Mouse (Mus musculus): ENCODE measurements around the gene Ccdc102a. TPM values are rescaled to one million over a fixed set of nuclear protein-coding genes. Genes with fewer than 3 reads are reported as not detected.
A peak's percentile ranks its signal among the peaks of the same experiment; 100 is the strongest.

Ccdc102a gene
- polyA plus RNA-seq, 1 experiment from 2014 or later = 14.6 TPM

DNA sequence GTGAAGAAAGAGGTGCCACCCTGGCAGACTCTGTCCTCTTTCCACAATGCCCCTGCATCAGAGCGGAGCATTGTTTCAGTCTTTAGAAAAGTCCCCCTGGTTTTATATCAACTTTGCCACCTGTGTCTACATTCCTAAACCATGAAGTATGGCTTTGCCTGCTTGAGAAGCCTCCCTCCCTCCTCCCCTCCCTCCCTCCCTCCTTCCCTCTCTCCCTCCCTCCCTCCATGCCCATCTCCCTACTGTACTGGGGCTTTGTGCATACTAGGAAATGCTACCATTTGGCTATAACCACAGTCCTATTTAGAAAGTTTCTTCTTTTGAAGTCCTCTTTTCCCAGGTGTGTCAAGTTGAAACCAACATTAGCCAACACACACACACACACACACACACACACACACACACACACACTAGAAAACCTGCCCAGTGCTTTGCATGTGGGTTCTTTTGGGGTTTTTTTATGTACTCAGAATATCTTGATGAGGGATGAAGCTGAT lies 38.2 kb upstream of the Ccdc102a start:
- WGBS = 57% methylated on average over 1 of the region's 1 CpGs
- H3K4me2 ChIP-seq (replicated peaks; ENCODE audit: low read depth, low read length) = no peak overlapping the region
- DNase-seq (ENCODE audit: low spot score) = peak; percentile 63
- no peaks in the 10 kb centered on the region for H3K9me3 ChIP-seq (ENCODE audit: low read length)
- no peak overlapping the region for H3K9ac ChIP-seq (replicated peaks; ENCODE audit: low read depth)
- H3K36me3 ChIP-seq (ENCODE audit: insufficient read depth, low read length) = no peaks in the 10 kb centered on the region
- H3K27ac ChIP-seq (ENCODE audit: low read length) = no peak overlapping the region; the same call in 1 of the 2 replicates
- no peak overlapping the region for H3K4me3 ChIP-seq (ENCODE audit: low read depth, low read length)
- peak; percentile 30 for ATAC-seq
- TF ChIP-seq CTCF (IDR thresholded peaks at IDR 0.05) = no peak
- TF ChIP-seq EP300 (IDR thresholded peaks at IDR 0.05) = no peak
- H3K4me1 ChIP-seq (ENCODE audit: insufficient read depth, low read depth, low read length) = peaks cover 9% of the 10 kb centered on the region; the same call in 1 of the 2 replicates
- no peaks in the 10 kb centered on the region for H3K27me3 ChIP-seq (replicated peaks; ENCODE audit: insufficient read depth, low read length)

DNA sequence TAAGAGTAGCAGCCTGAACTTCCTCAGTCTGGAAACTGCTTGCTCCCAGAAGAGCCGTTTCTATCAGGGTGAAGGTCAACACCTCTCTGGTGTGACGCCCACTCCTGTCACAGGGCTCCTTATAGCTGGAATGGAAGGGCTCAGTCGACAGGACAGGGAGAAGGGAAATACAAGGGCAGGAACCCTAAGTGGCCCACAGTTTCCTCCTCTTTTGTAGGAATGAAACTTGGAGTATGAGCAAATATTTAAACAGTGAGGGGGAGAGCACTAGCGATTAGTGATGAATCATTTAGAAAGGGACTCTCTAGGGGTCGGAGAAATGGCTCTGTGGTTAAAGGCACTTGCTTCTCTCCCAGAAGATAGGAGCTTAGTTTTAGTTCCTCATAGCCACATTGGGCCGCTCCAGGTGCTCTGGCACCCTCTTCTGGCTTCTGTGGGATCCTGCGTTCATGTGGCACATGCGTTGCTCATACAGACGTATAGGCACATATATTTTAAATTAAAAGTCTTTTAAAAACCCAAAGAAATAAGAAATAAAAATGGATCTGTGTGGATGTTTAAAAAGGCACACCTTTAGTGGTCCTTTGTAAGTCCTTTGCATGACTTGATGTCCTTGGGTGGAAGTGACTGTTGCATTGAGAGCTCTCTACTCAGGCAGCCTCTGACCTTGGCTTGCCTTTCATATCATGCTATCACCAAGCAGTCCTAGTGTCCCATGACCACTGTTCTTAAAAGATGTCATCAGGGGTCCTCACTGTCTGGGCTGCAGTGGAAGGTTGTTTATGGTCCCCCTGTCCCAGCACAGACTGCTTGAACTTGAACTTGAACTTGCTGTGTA lies 37.2 kb upstream of the Ccdc102a start:
- Histone ChIP-seq H3K4me1 (ENCODE audit: insufficient read depth, low read depth, low read length) (peaks cover 9% of the 10 kb centered on the region; the same call in 1 of the 2 replicates), H3K36me3 (ENCODE audit: insufficient read depth, low read length) (no peaks in the 10 kb centered on the region), H3K27me3 (replicated peaks; ENCODE audit: insufficient read depth, low read length) (no peaks in the 10 kb centered on the region), H3K4me3 (ENCODE audit: low read depth, low read length) (no peak overlapping the region), H3K27ac (ENCODE audit: low read length) (peak overlapping the region; percentile 76), H3K4me2 (replicated peaks; ENCODE audit: low read depth, low read length) (peak overlapping the region; percentile 36), H3K9me3 (ENCODE audit: low read length) (no peaks in the 10 kb centered on the region), H3K9ac (replicated peaks; ENCODE audit: low read depth) (no peak overlapping the region)
- peak; percentile 92 for TF ChIP-seq EP300 (IDR thresholded peaks at IDR 0.05)
- TF ChIP-seq CTCF (IDR thresholded peaks at IDR 0.05) = peak; percentile 70
- peak; percentile 88 for ATAC-seq
- WGBS = 12% methylated on average over 9 of the region's 9 CpGs
- peak; percentile 93 for DNase-seq (ENCODE audit: low spot score)

DNA sequence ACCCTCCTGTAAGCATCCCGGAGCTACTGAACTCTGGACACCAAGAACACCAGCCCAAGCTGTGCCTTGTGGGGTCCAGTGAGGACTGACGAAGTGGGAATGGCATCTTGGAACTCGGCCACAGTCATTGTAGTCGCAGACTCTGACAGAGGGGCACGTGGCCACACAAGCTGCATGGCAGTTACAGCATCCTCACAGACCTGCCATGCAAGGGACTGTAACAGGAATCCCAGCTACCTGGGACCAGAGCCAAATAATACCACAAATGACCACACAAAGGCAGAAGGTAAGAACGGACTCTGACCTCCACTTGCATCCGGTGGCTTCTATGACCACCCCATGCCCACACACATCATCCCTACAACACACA lies 36.5 kb upstream of the Ccdc102a start:
- Histone ChIP-seq H3K9ac (replicated peaks; ENCODE audit: low read depth) (no peak overlapping the region), H3K4me2 (replicated peaks; ENCODE audit: low read depth, low read length) (peak overlapping the region; percentile 36; the same call in 1 of the 2 replicates)

DNA sequence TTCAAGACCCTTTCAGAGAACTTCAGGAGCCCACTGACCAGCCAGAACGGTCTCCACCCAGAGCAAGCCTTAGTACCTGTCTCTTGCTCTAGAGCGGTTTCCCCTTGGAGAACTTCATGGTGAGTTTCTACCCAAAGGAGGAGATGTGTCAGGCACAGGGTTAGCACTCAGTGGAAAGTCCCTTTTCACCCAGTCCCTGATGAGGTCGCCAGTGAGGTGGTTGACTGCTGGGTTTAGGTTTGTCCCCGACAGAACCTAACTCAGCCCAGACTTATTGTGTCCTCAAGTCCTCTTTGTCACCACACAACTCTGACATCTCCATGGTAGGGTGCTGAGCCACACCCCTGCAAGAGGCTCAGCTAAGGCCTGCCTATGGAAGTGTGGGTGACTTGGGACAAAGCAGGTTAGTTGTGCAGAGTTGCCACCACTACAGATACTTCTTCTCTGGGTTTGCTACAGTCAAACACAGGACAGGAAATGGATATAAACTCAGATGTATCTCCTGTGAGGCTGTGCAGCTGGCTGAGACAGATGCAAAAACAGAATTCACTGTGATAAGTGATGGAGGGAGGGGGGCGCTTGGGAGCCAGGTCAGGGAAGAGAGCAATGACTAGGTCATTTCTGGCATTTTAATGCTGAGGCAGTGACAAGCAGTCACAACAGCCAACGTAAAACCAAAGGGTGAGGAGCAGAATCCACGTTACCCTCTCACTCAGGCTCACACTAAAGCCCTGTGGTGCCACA lies 35.9 kb upstream of the Ccdc102a start:
- no peak overlapping the region for H3K4me3 ChIP-seq (ENCODE audit: low read depth, low read length)
- H3K4me1 ChIP-seq (ENCODE audit: insufficient read depth, low read depth, low read length) = peaks cover 9% of the 10 kb centered on the region; the same call in 1 of the 2 replicates
- peak overlapping the region; percentile 76; the same call in 1 of the 2 replicates for H3K27ac ChIP-seq (ENCODE audit: low read length)
- no peak overlapping the region for H3K9ac ChIP-seq (replicated peaks; ENCODE audit: low read depth)
- TF ChIP-seq CTCF (IDR thresholded peaks at IDR 0.05) = no peak
- no peak for TF ChIP-seq EP300 (IDR thresholded peaks at IDR 0.05)
- DNase-seq (ENCODE audit: low spot score) = no peak
- H3K4me2 ChIP-seq (replicated peaks; ENCODE audit: low read depth, low read length) = no peak overlapping the region
- no peaks in the 10 kb centered on the region for H3K36me3 ChIP-seq (ENCODE audit: insufficient read depth, low read length)
- 50% methylated on average over 7 of the region's 7 CpGs for WGBS
- no peaks in the 10 kb centered on the region for H3K9me3 ChIP-seq (ENCODE audit: low read length)
- no peaks in the 10 kb centered on the region for H3K27me3 ChIP-seq (replicated peaks; ENCODE audit: insufficient read depth, low read length)
- ATAC-seq = no peak

More for the DNA sequence above, 36.5 kb upstream of the Ccdc102a start:
- DNase-seq (ENCODE audit: low spot score) = peak; percentile 76
- H3K27ac ChIP-seq (ENCODE audit: low read length) = peak overlapping the region; percentile 76
- peaks cover 9% of the 10 kb centered on the region; the same call in 1 of the 2 replicates for H3K4me1 ChIP-seq (ENCODE audit: insufficient read depth, low read depth, low read length)
- no peaks in the 10 kb centered on the region for H3K27me3 ChIP-seq (replicated peaks; ENCODE audit: insufficient read depth, low read length)
- TF ChIP-seq EP300 (IDR thresholded peaks at IDR 0.05) (no peak), CTCF (IDR thresholded peaks at IDR 0.05) (no peak)
- no peak overlapping the region for H3K4me3 ChIP-seq (ENCODE audit: low read depth, low read length)
- WGBS = 31% methylated on average over 7 of the region's 7 CpGs
- peak; percentile 59 for ATAC-seq
- H3K36me3 ChIP-seq (ENCODE audit: insufficient read depth, low read length) = no peaks in the 10 kb centered on the region
- H3K9me3 ChIP-seq (ENCODE audit: low read length) = no peaks in the 10 kb centered on the region

DNA sequence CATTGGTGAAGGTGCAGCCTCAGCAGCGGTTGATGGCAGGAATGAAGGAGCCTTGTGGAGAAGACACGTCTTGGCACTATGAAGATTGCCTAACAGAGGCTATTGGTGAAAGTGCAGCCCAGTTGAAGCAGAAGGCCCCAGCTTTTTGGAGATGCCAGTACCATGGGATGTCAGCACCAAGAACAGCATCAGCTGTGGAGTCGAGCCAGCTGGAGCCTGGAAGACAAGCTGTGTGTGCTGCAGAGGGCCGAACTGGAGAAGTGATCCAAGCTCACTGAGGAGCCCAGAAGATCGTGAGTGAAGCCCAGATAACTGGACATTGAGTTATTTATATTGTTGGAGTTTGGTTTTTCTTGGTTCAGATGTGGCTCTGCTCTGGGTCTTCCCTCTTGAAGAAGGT lies 34.2 kb upstream of the Ccdc102a start:
- no peak for TF ChIP-seq EP300 (IDR thresholded peaks at IDR 0.05)
- TF ChIP-seq CTCF (IDR thresholded peaks at IDR 0.05) = no peak
- Histone ChIP-seq H3K27ac (ENCODE audit: low read length) (no peak overlapping the region), H3K4me1 (ENCODE audit: insufficient read depth, low read depth, low read length) (peaks cover 9% of the 10 kb centered on the region; the same call in 1 of the 2 replicates), H3K27me3 (replicated peaks; ENCODE audit: insufficient read depth, low read length) (no peaks in the 10 kb centered on the region), H3K9me3 (ENCODE audit: low read length) (no peaks in the 10 kb centered on the region), H3K4me3 (ENCODE audit: low read depth, low read length) (no peak overlapping the region), H3K36me3 (ENCODE audit: insufficient read depth, low read length) (no peaks in the 10 kb centered on the region), H3K4me2 (replicated peaks; ENCODE audit: low read depth, low read length) (no peak overlapping the region), H3K9ac (replicated peaks; ENCODE audit: low read depth) (no peak overlapping the region)
- DNase-seq (ENCODE audit: low spot score) (no peak), ATAC-seq (no peak)
- WGBS = 71% methylated on average over 5 of the region's 5 CpGs

- no peaks in the 10 kb centered on the region for H3K27me3 ChIP-seq (replicated peaks; ENCODE audit: insufficient read depth, low read length)
Observed at GRCm38 (mm10) chr8:94950458-94950857, 32.6 kb upstream of the Ccdc102a start.

More at GRCm38 (mm10) chr8:94950458-94950857, 32.6 kb upstream of the Ccdc102a start:
- 78% methylated on average over 5 of the region's 5 CpGs for WGBS
- Histone ChIP-seq H3K36me3 (ENCODE audit: insufficient read depth, low read length) (no peaks in the 10 kb centered on the region), H3K27ac (ENCODE audit: low read length) (no peak overlapping the region), H3K9me3 (ENCODE audit: low read length) (no peaks in the 10 kb centered on the region), H3K4me3 (ENCODE audit: low read depth, low read length) (no peak overlapping the region), H3K9ac (replicated peaks; ENCODE audit: low read depth) (no peak overlapping the region), H3K4me1 (ENCODE audit: insufficient read depth, low read depth, low read length) (peaks cover 9% of the 10 kb centered on the region; the same call in 1 of the 2 replicates), H3K4me2 (replicated peaks; ENCODE audit: low read depth, low read length) (no peak overlapping the region)
- DNase-seq (ENCODE audit: low spot score) (no peak), ATAC-seq (no peak)
- no peak for TF ChIP-seq EP300 (IDR thresholded peaks at IDR 0.05)
- no peak for TF ChIP-seq CTCF (IDR thresholded peaks at IDR 0.05)
